Mouse (Mus musculus) heart, postnatal 0 days (tissue): ENCODE data around the gene Dydc2.

Experiments used
- CTCF ChIP-seq: IDR thresholded peaks from 2 replicates; pipeline ENCODE4 v1.5.1; 2016; ENCODE audit warnings: antibody characterized with exemption, control low read depth, low read depth
- EP300 ChIP-seq: IDR thresholded peaks from 2 replicates; pipeline ENCODE4 v1.6.1; 2016; ENCODE audit warnings: antibody characterized with exemption, low read depth

GRCm38 (mm10) chr14:41096296-41096860 lies 27.4 kb upstream of the Dydc2 start:
- no peak for TF ChIP-seq CTCF
- TF ChIP-seq EP300, result no peak
